Mouse (Mus musculus) CH12.LX (cell line): ENCODE data around the gene Crtc2. TPM values are rescaled to one million over a fixed set of nuclear protein-coding genes. Genes with fewer than 3 reads are reported as not detected.
"Not testable (repeated sequence)": the region's sequence is repeated elsewhere in the genome, so short reads cannot be mapped to it uniquely, and the experiment has no call there.

Experiments
- DNase-seq: peaks from one replicate; pipeline ENCODE4 v3.0.0-alpha.2; 2013; ENCODE audit errors: extremely low read depth
- H3K27ac ChIP-seq: 2 replicates; pipeline ENCODE4 v1.5.1; 2012; ENCODE audit warnings: low read depth, mild to moderate bottlenecking, control low read depth, moderate library complexity; ENCODE audit not compliant: insufficient read depth
- H3K27me3 ChIP-seq: replicated peaks from 2 replicates; pipeline ENCODE3; 2012; ENCODE audit warnings: inconsistent platforms
- H3K36me3 ChIP-seq, 2 experiments: replicated peaks in 1 of 2; 2 replicates each; pipeline versions ENCODE3 to v1.6.1; 2012; ENCODE audit warnings: inconsistent platforms in 1 of 2, low read length in 1 of 2, mild to moderate bottlenecking in 1 of 2, mixed read lengths in 1 of 2, moderate library complexity in 1 of 2; ENCODE audit not compliant: control insufficient read depth in 1 of 2, insufficient read depth in 1 of 2
- H3K4me1 ChIP-seq, 2 experiments: 2 replicates each; pipeline ENCODE4 v1.6.1; 2012; ENCODE audit warnings: inconsistent platforms in 1 of 2, moderate library complexity in 1 of 2; ENCODE audit not compliant: insufficient read depth in 2 of 2, control insufficient read depth in 1 of 2
- H3K4me2 ChIP-seq: 2 replicates; pipeline ENCODE4 v1.6.1; 2012; ENCODE audit warnings: low read depth, mild to moderate bottlenecking, control low read depth; ENCODE audit not compliant: poor library complexity, insufficient read depth, severe bottlenecking
- H3K4me3 ChIP-seq, 3 experiments: fragments of 150-350 bp in 1 of 3; sonication (generic) in 1 of 3; replicated peaks in 1 of 3; 2 replicates each; pipeline versions ENCODE3 to v1.5.1; 2011 to 2012; ENCODE audit warnings: low read depth in 2 of 3, low read length in 2 of 3, mild to moderate bottlenecking in 2 of 3, moderate library complexity in 2 of 3, control low read depth in 1 of 3, improper control_type of control experiment in 1 of 3, inconsistent platforms in 1 of 3, mixed read lengths in 1 of 3; ENCODE audit not compliant: poor library complexity in 1 of 3
- H3K79me2 ChIP-seq: replicated peaks from 2 replicates; pipeline ENCODE4 v1.6.1; 2012; ENCODE audit warnings: mild to moderate bottlenecking, moderate library complexity; ENCODE audit not compliant: control insufficient read depth, poor library complexity, insufficient read depth, severe bottlenecking; ENCODE audit errors: extremely low read depth
- H3K9ac ChIP-seq: 2 replicates; pipeline ENCODE4 v1.6.1; 2012; ENCODE audit warnings: low read depth, mild to moderate bottlenecking, control low read depth, moderate library complexity; ENCODE audit not compliant: insufficient read depth
- H3K9me3 ChIP-seq: replicated peaks from 2 replicates; pipeline ENCODE3; 2012; ENCODE audit warnings: low read length, inconsistent platforms, mixed read lengths
- CHD1 ChIP-seq: IDR thresholded peaks from 2 replicates; pipeline ENCODE4 v1.6.1; 2012; ENCODE audit warnings: low read depth, low read length, improper control_type of control experiment, inconsistent platforms
- CHD2 ChIP-seq: IDR thresholded peaks from 2 replicates; pipeline ENCODE4 v1.6.1; 2011; ENCODE audit warnings: low read length, improper control_type of control experiment
- CTCF ChIP-seq, 2 experiments: IDR thresholded peaks in 1 of 2; conservative IDR thresholded peaks in 1 of 2; 2 replicates each; pipeline ENCODE4 v1.5.1; 2011 to 2012; ENCODE audit warnings: low read depth in 2 of 2, low read length in 2 of 2, improper control_type of control experiment in 1 of 2, inconsistent platforms in 1 of 2, mild to moderate bottlenecking in 1 of 2, moderate library complexity in 1 of 2
- ELF1 ChIP-seq: IDR thresholded peaks from 2 replicates; pipeline ENCODE4 v1.6.1; 2014; ENCODE audit warnings: low read depth, mild to moderate bottlenecking, inconsistent platforms, low read length, improper control_type of control experiment
- EP300 ChIP-seq: IDR thresholded peaks from 2 replicates; pipeline ENCODE4 v1.6.1; 2011; ENCODE audit warnings: low read length, improper control_type of control experiment
- ETS1 ChIP-seq: conservative IDR thresholded peaks from 2 replicates; pipeline ENCODE4 v1.6.1; 2012; ENCODE audit warnings: low read depth, mild to moderate bottlenecking, inconsistent platforms, low read length, improper control_type of control experiment, moderate library complexity
- GABPA ChIP-seq: IDR thresholded peaks from 2 replicates; pipeline ENCODE4 v1.6.1; 2012; ENCODE audit warnings: low read depth, low read length, improper control_type of control experiment, inconsistent platforms; ENCODE audit not compliant: insufficient replicate concordance
- HCFC1 ChIP-seq: IDR thresholded peaks from 2 replicates; pipeline ENCODE4 v1.6.1; 2012; ENCODE audit warnings: low read depth, mild to moderate bottlenecking, inconsistent platforms, low read length, improper control_type of control experiment
- IRF4 ChIP-seq: IDR thresholded peaks from 2 replicates; pipeline ENCODE4 v1.6.1; 2014; ENCODE audit warnings: low read depth, mild to moderate bottlenecking, inconsistent platforms, low read length, improper control_type of control experiment
- JUN ChIP-seq: IDR thresholded peaks from 2 replicates; pipeline ENCODE4 v1.6.1; 2011; ENCODE audit warnings: low read depth, mild to moderate bottlenecking, low read length, improper control_type of control experiment, moderate library complexity; ENCODE audit not compliant: insufficient read depth
- MAZ ChIP-seq: IDR thresholded peaks from 2 replicates; pipeline ENCODE4 v1.6.1; 2012; ENCODE audit warnings: low read depth, mild to moderate bottlenecking, inconsistent platforms, low read length, improper control_type of control experiment, moderate library complexity
- MEF2A ChIP-seq: IDR thresholded peaks from 2 replicates; pipeline ENCODE4 v1.6.1; 2014; ENCODE audit warnings: low read depth, mild to moderate bottlenecking, inconsistent platforms, low read length, improper control_type of control experiment, borderline replicate concordance
- MXI1 ChIP-seq: IDR thresholded peaks from 2 replicates; pipeline ENCODE4 v1.6.1; 2011; ENCODE audit warnings: mild to moderate bottlenecking, low read depth, low read length, improper control_type of control experiment
- MYC ChIP-seq: IDR thresholded peaks from 2 replicates; pipeline ENCODE4 v1.6.1; 2011; ENCODE audit warnings: low read depth, mild to moderate bottlenecking, improper control_type of control experiment, low read length
- NELFE ChIP-seq: IDR thresholded peaks from 2 replicates; pipeline ENCODE4 v1.6.1; 2011; ENCODE audit warnings: low read depth, low read length, improper control_type of control experiment
- NRF1 ChIP-seq: IDR thresholded peaks from 2 replicates; pipeline ENCODE4 v1.6.1; 2014; ENCODE audit warnings: low read depth, mild to moderate bottlenecking, inconsistent platforms, low read length, improper control_type of control experiment, moderate library complexity
- PAX5 ChIP-seq: IDR thresholded peaks from 2 replicates; pipeline ENCODE4 v1.6.1; 2012; ENCODE audit warnings: low read length, inconsistent platforms, mixed read lengths
- POLR2A ChIP-seq: IDR thresholded peaks from 2 replicates; pipeline ENCODE4 v1.6.1; 2011; ENCODE audit warnings: low read depth, mild to moderate bottlenecking, improper control_type of control experiment, low read length
- POLR2AphosphoS2 ChIP-seq: IDR thresholded peaks from 2 replicates; pipeline ENCODE4 v1.6.1; 2011; ENCODE audit warnings: low read depth, low read length, improper control_type of control experiment
- RCOR1 ChIP-seq: conservative IDR thresholded peaks from 2 replicates; pipeline ENCODE4 v1.6.1; 2012; ENCODE audit warnings: low read depth, mild to moderate bottlenecking, inconsistent platforms, low read length, improper control_type of control experiment
- TBP ChIP-seq: conservative IDR thresholded peaks from 2 replicates; pipeline ENCODE4 v1.6.1; 2011; ENCODE audit warnings: low read depth, low read length, improper control_type of control experiment
- TCF12 ChIP-seq: IDR thresholded peaks from 2 replicates; pipeline ENCODE4 v1.6.1; 2014; ENCODE audit warnings: low read depth, mild to moderate bottlenecking, inconsistent platforms, low read length, improper control_type of control experiment
- UBTF ChIP-seq: IDR thresholded peaks from 2 replicates; pipeline ENCODE4 v1.6.1; 2012; ENCODE audit warnings: low read depth, mild to moderate bottlenecking, inconsistent platforms, low read length, improper control_type of control experiment, moderate library complexity
- ZC3H11A ChIP-seq: IDR thresholded peaks from 2 replicates; pipeline ENCODE4 v1.6.1; 2012; ENCODE audit warnings: low read depth, mild to moderate bottlenecking, inconsistent platforms, low read length, improper control_type of control experiment
- ZKSCAN1 ChIP-seq: IDR thresholded peaks from 2 replicates; pipeline ENCODE4 v1.6.1; 2012; ENCODE audit warnings: low read depth, inconsistent platforms, low read length, improper control_type of control experiment, borderline replicate concordance
- ZMIZ1 ChIP-seq: IDR thresholded peaks from 2 replicates; pipeline ENCODE4 v1.6.1; 2012; ENCODE audit warnings: low read depth, mild to moderate bottlenecking, inconsistent platforms, low read length, improper control_type of control experiment
- dilution Hi-C: fragments of 300-500 bp; cut with MboI; formaldehyde crosslinking; loops from 2 replicates; pipeline ENCODE4 v1.14.3; 2020; ENCODE audit warnings: low sequenced_read_pairs; ENCODE audit not compliant: extremely low pct_unique_long_range_greater_than_20kb, extremely low pct_ligation_motif_present
- in situ Hi-C: fragments of 300-500 bp; cut with MboI; formaldehyde crosslinking; loops from 3 replicates; pipeline ENCODE4 v1.14.3; 2019; ENCODE audit warnings: low sequenced_read_pairs, low pct_ligation_motif_present, low pct_unique_long_range_greater_than_20kb, mixed read lengths
- polyA plus RNA-seq: library from polyadenylated mRNA; unstranded; fragments of >175 nt; gene quantifications from 2 replicates; pipeline ENCODE4 v1.2.1, GENCODE M21; 2012; ENCODE audit warnings: low read depth; ENCODE audit not compliant: insufficient read length
- total RNA-seq, 2 experiments: library from RNA; depleted of rRNA; stranded (reverse); fragments of 300-350 nt in 1 of 2; fragments of >200 nt in 1 of 2; gene quantifications; 2 replicates each; pipeline ENCODE4 v1.2.3; 2012 to 2014

The Crtc2 gene
- total and polyA plus RNA-seq, 3 experiments, result 6.1 to 69.8 (median 13.5) TPM

DNA sequence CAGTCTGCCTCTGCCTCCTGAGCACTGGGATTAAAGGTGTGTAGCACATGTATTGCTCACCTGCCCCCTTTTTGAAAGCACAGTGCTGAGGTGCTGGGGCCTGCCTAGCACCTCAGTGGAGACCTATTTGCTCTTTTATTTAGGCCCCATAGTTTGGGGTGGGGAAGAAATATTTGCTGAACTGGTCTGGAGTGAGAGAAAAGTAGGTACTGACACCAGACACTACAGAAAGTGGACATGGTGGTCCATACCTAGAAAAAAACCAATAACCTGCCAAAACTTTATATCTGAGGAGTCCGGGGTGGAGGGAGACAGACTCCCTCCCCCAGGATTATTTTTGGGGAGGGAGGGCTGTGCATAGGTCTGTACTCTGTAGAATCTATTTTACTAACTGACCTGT is 789 bp upstream of the Crtc2 start:
- H3K27me3 ChIP-seq, H3K27ac ChIP-seq, in situ Hi-C loops, H3K9me3 ChIP-seq, dilution Hi-C loops, DNase-seq, H3K4me3 ChIP-seq: not testable (repeated sequence)
- Histone ChIP-seq H3K36me3 (peaks cover 26 to 34% of the 10 kb centered on the region in 2 experiments), H3K4me1 (peaks cover 8 to 36% of the 10 kb centered on the region in 2 experiments), H3K9ac (peak overlapping the region; percentile 85; the same call in 1 of the 2 replicates), H3K4me2 (peak overlapping the region; percentile 29), H3K79me2 (peaks cover 55% of the 10 kb centered on the region)

- dilution Hi-C loops (no loop called here), in situ Hi-C loops (no loop called here)
- TF ChIP-seq CHD2 (peak; percentile 8; the same call in 1 of the 2 replicates), RCOR1 (0 out of 2 replicates have a peak, but pooled peaks have one; percentile 39), HCFC1 (peak; percentile 64), CTCF (conservative IDR thresholded peaks at IDR 0.05 in 1 of 2, IDR thresholded peaks at IDR 0.05 in 1 of 2; ENCODE audit: low read depth in 2 of 2, low read length in 2 of 2) (peak in 1 of 2 experiments; percentile 19; a peak in 1 of 4 replicates), ZC3H11A (no peak), TCF12 (no peak; the same call in 1 of the 2 replicates), JUN (no peak), MEF2A (peak; percentile 60; the same call in 1 of the 2 replicates), NRF1 (no peak), UBTF (peak; percentile 20; the same call in 1 of the 2 replicates), ETS1 (0 out of 2 replicates have a peak, but pooled peaks have one; percentile 13), MXI1 (peak; percentile 65), POLR2AphosphoS2 (no peak), EP300 (peak; percentile 56; the same call in 1 of the 2 replicates), ELF1 (peak; percentile 42), ZKSCAN1 (no peak), MAZ (0 out of 2 replicates have a peak, but pooled peaks have one; percentile 46), POLR2A (0 out of 2 replicates have a peak, but pooled peaks have one; percentile 37), CHD1 (peak; percentile 15; the same call in 1 of the 2 replicates), IRF4 (peak; percentile 85), TBP (no peak), MYC (0 out of 2 replicates have a peak, but pooled peaks have one; percentile 38), PAX5 (no peak), GABPA (no peak), NELFE (no peak), ZMIZ1 (peak; percentile 62; the same call in 1 of the 2 replicates)
- Histone ChIP-seq H3K4me2 (peak overlapping the region; percentile 46), H3K4me1 (peaks cover 8 to 45% of the 10 kb centered on the region in 2 experiments), H3K36me3 (peaks cover 41 to 45% of the 10 kb centered on the region in 2 experiments), H3K9me3 (no peaks in the 10 kb centered on the region), H3K79me2 (peaks cover 56% of the 10 kb centered on the region), H3K27ac (peak overlapping the region; percentile 91), H3K9ac (peak overlapping the region; percentile 85), H3K27me3 (no peaks in the 10 kb centered on the region), H3K4me3 (peak overlapping the region; percentile 91 to 95 (median 93))
- DNase-seq, result peak; percentile 64
Observed at GRCm38 (mm10) chr3:90254419-90255193, 643 bp downstream of the Crtc2 start.
